Mouse (Mus musculus): ENCODE measurements around the gene Grb2.

Gene Grb2

DNA sequence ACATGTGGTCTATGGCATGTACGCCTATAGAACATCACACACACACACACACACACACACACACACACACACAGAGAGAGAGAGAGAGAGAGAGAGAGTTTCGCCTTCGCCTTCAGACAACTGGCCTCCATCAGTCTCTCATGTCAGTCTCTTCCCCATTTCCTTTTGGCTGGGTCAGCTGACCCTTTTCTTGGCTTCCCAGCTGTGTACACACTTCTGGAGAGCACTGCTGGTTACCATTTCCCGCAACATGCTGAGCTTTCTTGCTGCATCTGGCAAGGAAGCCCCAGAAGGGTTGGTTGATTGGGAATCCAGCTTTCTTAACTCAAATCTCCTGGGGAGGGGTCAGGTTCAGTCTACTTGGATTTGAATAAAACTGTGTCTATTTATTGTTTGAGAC lies 74.3 kb downstream of the Grb2 start:
- POLR2A ChIA-PET: interaction anchor here in 2 of 4 experiments (0.7 to 14.9 kb wide), 11 partner anchors 7 to 571 kb away, joined by 3 to 307 read pairs (median 5); partner anchors contain the start of genes Mif4gd (in 2 of the 2), Grb2 (in 1 of the 2) and Jpt1 (in 1 of the 2)
- CTCF ChIA-PET: interaction anchor here in 2 of 4 experiments (0.7 to 8.7 kb wide), 4 partner anchors 9 to 471 kb away, joined by 3 to 93 read pairs (median 5); partner anchors contain the start of genes Grb2 (in 1 of the 2) and Slc9a3r1 (in 1 of the 2)

DNA sequence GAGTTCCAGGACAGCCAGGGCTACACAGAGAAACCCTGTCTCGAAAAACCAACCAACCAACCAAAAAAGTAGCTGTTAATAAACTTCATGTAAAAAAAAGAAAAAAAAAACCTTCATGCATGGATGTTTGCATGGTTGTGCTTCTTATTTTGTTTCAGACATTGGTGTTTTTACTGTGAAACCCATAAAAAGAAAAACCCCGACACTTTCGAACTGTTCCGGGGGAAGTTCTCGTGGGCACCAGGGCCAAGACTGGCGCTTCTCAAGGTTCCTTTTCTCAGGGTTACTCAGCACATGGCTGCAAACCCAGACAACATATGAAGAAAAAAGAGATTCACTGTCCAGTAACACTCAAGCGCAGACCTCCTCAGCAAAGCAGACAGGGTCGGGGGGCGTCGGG lies 75.5 kb downstream of the Grb2 start:
- ChIA-PET CTCF (interaction anchor here (0.6 to 8.7 kb wide), 18 partner anchors 10 to 1696 kb away, joined by 3 to 93 read pairs (median 15); partner anchors contain the start of genes Mif4gd (in 2 of the 4), Caskin2 (in 1 of the 4), Grb2 (in 1 of the 4) and Tsen54 (in 1 of the 4)), POLR2A (interaction anchor here (0.6 to 14.9 kb wide), 21 partner anchors 9 to 470 kb away, joined by 3 to 307 read pairs (median 12); partner anchors contain the start of genes Grb2 (in 2 of the 4), Mif4gd (in 2 of the 4), Jpt1 (in 1 of the 4) and Slc9a3r1 (in 1 of the 4))

DNA sequence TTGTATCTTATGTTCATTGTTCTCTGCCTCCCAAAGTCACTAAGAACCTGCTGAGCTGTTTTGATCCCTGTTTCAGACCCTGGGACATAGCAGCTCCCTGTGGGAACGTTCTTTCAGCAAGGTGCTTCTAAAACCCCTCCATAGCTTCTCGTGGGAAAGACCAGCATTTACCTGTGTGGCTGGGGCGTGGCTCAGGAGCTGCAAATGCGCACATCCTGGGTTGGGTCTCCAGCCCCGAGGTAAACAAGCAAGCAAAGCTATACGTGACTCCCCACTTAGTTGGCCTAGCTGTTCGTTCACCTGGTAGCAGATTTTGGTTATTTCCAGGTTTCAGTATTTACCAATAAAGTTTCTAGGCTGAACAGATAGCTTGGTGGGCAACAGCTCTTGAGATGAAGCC lies 76.2 kb downstream of the Grb2 start:
- CTCF ChIA-PET: interaction anchor here (0.6 to 8.7 kb wide), 64 partner anchors 9 to 1697 kb away, joined by 3 to 93 read pairs (median 6); partner anchors contain the start of genes Caskin2 (in 3 of the 4), Grb2 (in 3 of the 4), Mif4gd (in 3 of the 4) and Tsen54 (in 2 of the 4)
- POLR2A ChIA-PET: interaction anchor here (0.5 to 14.9 kb wide), 53 partner anchors 9 to 1688 kb away, joined by 3 to 307 read pairs (median 5); partner anchors contain the start of genes Grb2 (in 4 of the 4), Mif4gd (in 3 of the 4), Jpt1 (in 2 of the 4) and Caskin2 (in 1 of the 4)

DNA sequence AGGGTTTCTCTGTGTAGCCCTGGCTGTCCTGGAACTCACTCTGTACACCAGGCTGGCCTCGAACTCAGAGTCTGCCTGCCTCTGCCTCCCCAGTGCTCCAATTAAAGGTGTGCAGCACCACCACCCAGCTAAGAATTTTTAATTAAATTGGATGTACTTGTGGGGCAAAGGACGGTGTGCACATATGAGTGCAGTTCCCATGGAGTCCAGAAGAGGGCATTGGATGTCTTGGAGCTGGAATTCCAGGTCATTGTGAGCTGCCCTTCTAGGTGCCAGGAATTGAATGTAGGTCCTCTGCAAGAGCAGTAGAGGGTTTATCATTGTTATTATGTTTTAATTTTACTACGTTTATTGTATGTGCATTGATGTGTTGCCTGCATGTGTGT lies 76.9 kb downstream of the Grb2 start:
- ChIA-PET POLR2A (interaction anchor here (0.5 to 14.9 kb wide), 68 partner anchors 10 to 1093 kb away, joined by 3 to 307 read pairs (median 4); partner anchors contain the start of genes Grb2 (in 3 of the 4), Mif4gd (in 3 of the 4), Jpt1 (in 2 of the 4) and Caskin2 (in 1 of the 4)), CTCF (interaction anchor here (0.6 to 8.7 kb wide), 90 partner anchors 8 to 1419 kb away, joined by 3 to 93 read pairs (median 5); partner anchors contain the start of genes Caskin2 (in 3 of the 4), Grb2 (in 3 of the 4), Mif4gd (in 3 of the 4) and Tsen54 (in 2 of the 4))

DNA sequence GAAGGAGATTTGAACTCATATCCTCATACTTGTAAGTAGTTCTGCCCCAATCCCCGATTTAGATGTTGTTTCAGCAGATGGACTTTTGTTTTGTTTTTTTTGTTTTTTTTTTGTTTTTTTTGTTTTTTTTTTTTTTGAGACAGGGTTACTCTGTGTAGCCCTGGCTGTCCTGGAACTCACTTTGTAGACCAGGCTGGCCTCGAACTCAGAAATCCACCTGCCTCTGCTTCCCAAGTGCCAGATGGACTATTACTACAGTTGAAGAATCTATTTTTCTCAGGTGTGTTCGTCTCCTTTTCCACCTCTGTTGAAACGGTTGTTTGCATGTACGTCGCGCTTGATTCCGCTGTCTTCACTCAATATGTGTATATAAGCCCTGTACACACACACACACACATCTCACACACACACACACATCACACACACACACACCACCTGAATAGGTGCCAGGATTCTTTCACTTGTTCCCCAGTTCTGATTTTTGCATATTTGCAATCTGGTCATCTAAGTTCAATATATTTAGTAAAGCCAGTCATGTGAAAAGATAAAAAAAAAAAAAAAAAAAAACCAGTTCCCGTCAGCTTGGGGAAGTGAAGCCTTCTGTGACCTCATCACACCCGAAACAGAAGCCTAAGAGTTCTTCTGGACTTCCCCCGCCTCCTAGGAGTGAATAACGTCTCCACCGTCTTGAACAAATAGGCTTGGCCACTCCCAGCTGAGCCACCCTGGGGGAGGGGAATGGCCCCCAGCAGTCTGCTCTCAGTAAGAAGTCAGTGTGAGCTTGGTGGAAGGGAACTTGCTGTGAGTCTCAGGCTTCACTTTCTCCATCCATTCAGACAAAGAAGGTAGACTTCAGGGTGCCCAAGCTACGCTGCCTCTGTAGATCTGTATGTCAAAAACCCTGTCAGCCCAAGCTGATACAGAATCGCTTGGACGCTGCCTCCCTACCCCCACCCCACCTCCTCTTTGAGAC lies 77.6 kb downstream of the Grb2 start:
- ChIA-PET CTCF (interaction anchor here (0.5 to 8.7 kb wide), 85 partner anchors 8 to 1420 kb away, joined by 3 to 93 read pairs (median 5); partner anchors contain the start of genes Caskin2 (in 3 of the 4), Grb2 (in 3 of the 4), Mif4gd (in 3 of the 4) and Tsen54 (in 2 of the 4)), POLR2A (interaction anchor here (0.6 to 14.9 kb wide), 65 partner anchors 8 to 1093 kb away, joined by 3 to 307 read pairs (median 5); partner anchors contain the start of genes Grb2 (in 3 of the 4), Mif4gd (in 3 of the 4), Jpt1 (in 2 of the 4) and Caskin2 (in 1 of the 4))

DNA sequence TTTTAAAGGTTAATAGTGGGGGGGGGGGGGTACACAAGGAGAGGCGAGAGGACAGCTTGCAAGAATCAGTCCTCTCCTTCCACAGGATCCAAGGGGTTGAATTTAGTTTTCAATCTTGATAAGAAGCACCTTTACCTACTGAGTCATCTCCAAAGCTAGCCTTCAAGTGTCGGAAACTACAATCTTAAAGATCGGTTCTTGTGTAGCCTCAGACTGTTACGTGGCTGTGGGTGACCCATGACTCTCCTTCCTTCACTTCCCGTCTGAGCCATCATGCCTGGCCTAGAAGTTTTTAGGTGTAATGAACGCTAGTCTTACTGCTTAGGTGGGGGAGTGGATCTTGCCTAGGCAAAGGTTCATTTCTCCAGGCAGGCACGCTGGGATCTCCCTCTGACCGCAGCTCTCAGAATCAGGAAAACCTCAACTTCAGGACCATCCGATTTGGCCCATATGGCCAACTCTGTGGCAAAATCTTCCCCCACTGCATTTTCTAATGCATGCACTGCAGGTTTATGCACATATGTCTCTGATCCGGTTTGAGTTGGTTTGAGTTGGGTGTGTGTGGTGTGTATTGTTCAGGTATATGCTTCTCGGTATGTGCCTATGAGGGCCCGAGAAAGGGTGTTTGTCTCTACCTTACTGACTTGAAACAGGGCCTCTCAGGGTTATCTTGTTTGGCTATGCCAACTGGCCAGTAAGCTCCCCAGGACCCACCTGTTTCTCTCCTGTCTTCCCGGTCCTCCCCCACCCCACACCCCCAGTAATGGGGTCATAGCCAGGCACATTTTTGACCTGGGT lies 78.5 kb downstream of the Grb2 start:
- POLR2A ChIA-PET: interaction anchor here (0.6 to 14.9 kb wide), 18 partner anchors 9 to 395 kb away, joined by 3 to 307 read pairs (median 4); partner anchors contain the start of gene Mif4gd (in 3 of the 4)
- CTCF ChIA-PET: interaction anchor here in 3 of 4 experiments (0.5 to 8.7 kb wide), 13 partner anchors 10 to 513 kb away, joined by 3 to 93 read pairs (median 6); partner anchors contain the start of genes Grb2 (in 1 of the 3) and Mif4gd (in 1 of the 3)

DNA sequence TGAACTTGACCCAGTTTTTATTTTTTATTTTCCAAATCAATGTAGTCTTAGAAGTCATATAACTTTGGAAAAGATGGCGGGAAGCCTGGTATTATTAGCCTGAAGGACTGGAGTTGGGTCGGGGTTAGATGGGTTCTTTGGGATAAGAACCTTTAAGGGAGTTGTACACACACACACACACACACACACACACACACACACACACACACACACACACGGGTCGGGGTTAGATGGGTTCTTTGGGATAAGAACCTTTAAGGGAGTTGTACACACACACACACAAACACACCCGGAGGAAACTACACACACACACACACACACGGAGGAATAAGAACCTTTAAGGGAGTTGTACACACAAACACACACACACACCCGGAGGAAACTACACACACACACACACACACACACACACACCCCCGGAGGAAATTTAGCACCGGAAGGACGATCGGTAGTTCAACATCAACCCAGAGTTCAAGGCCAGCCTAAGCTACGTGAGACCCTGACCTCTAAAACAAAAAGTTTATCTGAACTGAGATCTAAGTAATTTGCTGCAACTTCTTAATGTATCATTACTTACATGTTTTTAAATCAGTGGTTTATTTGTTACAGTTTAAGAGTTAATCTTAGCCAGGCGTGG lies 79.8 kb downstream of the Grb2 start:
- POLR2A ChIA-PET: interaction anchor here (0.5 to 14.9 kb wide), 62 partner anchors 8 to 760 kb away, joined by 3 to 307 read pairs (median 4); partner anchors contain the start of genes Jpt1 (in 3 of the 4), Mif4gd (in 3 of the 4), Grb2 (in 2 of the 4) and Sumo2 (in 2 of the 4)
- CTCF ChIA-PET: interaction anchor here (0.5 to 8.7 kb wide), 23 partner anchors 9 to 396 kb away, joined by 3 to 93 read pairs (median 4); partner anchors contain the start of genes Mif4gd (in 3 of the 4), Caskin2 (in 1 of the 4), Gga3 (in 1 of the 4) and Grb2 (in 1 of the 4)

DNA sequence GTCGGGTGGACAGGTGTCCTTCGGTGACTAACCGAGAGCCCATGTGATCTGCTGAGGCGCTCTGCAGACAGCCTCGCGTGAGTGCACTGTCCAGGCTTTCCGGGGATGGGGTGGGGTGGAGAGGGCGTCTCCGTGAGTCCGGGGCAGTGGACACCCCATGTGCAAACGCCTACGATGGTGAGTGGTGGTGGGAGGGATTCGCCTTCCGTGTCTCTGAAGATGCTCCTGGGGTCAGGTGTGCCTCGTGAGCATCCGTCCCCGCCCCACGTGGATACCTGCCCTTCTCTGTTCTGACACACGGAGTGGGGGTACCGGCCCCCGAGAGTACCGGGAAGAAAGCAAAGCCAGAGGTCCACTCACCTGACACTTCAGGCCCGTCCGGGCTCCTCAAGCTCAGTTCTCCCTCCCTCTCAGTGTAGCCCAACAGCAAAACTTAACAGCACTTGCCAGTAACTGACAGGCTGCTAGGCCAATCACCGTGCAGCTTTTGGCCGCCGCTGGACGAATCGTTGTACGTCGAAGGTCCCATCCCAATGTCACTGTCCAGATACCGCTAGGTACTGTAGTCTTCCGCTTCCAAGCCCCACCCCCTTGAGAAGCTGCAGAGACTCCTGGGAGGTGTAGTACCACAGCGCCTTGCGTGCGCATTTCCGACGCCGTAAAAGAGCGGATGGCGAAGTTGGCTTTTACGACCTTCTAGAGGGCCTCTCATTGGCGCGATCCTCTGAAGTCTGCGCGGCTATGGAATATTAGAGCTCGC lies 80.5 kb downstream of the Grb2 start, which contains the start of gene Slc25a19:
Gene Slc25a19 (minus strand): TSS at position 591 of the 760 bp plus-strand sequence.
- ChIA-PET CTCF (interaction anchor here (0.5 to 8.7 kb wide), 24 partner anchors 9 to 724 kb away, joined by 3 to 93 read pairs (median 4); partner anchors contain the start of genes Mif4gd (in 3 of the 4), Caskin2 (in 1 of the 4), Gga3 (in 1 of the 4) and Grb2 (in 1 of the 4)), POLR2A (interaction anchor here (0.5 to 14.9 kb wide), 62 partner anchors 7 to 397 kb away, joined by 3 to 307 read pairs (median 4); partner anchors contain the start of genes Jpt1 (in 3 of the 4), Mif4gd (in 3 of the 4), Caskin2 (in 2 of the 4) and Grb2 (in 2 of the 4))

DNA sequence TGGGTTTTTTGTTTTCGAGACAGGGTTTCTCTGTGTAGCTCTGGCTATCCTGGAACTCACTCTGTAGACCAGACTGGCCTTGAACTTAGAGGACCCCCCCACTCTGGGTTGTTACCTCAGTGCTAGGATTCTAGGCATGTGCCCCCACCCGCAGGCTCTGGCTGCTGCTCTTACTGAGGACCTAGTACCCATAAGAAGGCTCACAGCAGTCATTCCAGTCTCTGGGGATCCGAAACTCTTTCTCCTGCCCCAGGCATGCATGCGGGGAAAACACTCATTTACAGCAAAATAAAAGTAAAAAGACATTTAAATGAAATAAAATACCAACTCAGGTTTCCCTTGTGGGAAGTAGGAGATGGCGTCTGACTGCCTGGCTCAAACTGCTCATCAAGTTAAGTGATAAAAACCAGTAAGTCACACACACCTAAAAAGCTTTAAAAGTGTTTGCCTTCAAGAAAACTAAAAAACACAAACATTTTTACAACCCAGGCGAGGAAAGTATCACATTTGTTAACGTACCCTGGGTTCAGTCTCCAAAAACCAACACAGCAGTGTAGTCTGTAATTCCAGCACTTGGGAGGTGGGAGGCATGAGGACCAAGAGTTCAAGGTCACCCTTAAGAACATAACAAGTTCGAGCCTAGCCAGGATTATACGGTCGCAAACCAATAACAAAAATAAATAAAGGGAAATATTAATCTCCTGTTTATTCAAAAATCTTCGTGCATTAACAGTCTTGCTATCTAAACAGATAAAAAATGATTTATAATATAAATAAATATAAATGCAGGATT lies 81.4 kb downstream of the Grb2 start:
- POLR2A ChIA-PET: interaction anchor here in 3 of 4 experiments (0.6 to 14.9 kb wide), 27 partner anchors 8 to 398 kb away, joined by 3 to 307 read pairs (median 5); partner anchors contain the start of genes Jpt1 (in 2 of the 3), Mif4gd (in 2 of the 3), Sumo2 (in 2 of the 3) and Caskin2 (in 1 of the 3)
- CTCF ChIA-PET: interaction anchor here in 3 of 4 experiments (0.6 to 8.7 kb wide), 7 partner anchors 13 to 363 kb away, joined by 4 to 93 read pairs (median 5); partner anchors contain the start of gene Mif4gd (in 3 of the 3)

DNA sequence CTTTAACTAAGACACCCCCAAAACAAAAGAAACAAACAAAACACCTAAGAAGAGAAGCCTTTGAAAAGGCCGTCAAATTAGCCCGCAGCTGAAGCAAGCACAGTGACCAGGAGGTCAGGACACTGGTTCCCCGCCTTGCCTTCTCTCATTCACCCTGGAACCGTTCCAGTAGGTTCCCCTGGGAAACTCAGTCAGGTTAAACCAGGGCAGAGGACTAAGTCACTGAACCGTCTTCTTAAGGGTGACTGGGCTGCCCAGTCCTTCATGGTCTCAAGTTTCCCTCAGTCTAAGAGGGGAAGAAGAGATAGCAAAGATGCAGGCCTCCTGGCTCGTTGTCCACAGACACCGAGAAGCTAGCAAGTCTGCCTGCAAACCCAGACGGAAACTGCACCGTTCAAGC lies 82.5 kb downstream of the Grb2 start:
- ChIA-PET POLR2A (interaction anchor here in 3 of 4 experiments (0.6 to 14.9 kb wide), 3 partner anchors 12 to 18 kb away, joined by 3 to 307 read pairs (median 108); partner anchors contain the start of gene Mif4gd (in 2 of the 3)), CTCF (interaction anchor here in 1 of 4 experiments (0.8 kb wide), 1 partner anchor 13 kb away, joined by 4 read pairs; the partner anchor contains the start of gene Mif4gd)

DNA sequence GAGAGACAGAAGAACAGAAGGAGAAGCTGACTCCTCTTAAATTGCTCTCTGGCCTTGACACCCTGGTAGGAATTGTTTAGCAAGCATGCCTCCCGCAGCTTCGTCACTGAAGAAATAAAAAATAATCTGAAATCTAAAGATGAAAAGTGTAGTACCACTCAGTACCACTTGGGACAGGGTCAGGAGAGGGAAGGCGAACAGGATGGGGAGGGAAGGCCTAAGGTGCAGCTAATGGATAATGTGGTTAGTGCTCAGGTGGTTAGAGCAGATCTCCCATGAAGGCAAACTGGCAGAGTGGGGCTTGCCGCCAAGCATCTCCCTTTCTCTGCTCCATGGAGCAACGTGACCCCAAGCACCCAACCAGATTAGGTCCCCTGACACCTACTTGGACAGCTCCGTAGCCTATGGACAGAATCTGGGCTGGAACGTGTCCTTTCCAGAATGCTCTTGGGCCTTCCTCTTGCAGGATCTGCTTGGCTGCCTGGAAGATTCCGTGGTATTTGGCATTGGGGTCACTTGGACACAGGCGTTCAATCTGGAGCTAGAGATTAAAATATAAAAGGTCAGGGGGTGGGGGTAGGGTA lies 84.8 kb downstream of the Grb2 start:
- ChIA-PET POLR2A (interaction anchor here in 2 of 4 experiments (1.0 to 14.9 kb wide), 7 partner anchors 10 to 87 kb away, joined by 3 to 307 read pairs (median 3); partner anchors contain the start of genes Mif4gd (in 2 of the 2), Nup85 (in 1 of the 2) and Sumo2 (in 1 of the 2)), CTCF (interaction anchor here (0.5 to 2.5 kb wide), 18 partner anchors 8 to 270 kb away, joined by 3 to 16 read pairs (median 3); partner anchors contain the start of genes Mif4gd (in 3 of the 4) and Grb2 (in 1 of the 4))

DNA sequence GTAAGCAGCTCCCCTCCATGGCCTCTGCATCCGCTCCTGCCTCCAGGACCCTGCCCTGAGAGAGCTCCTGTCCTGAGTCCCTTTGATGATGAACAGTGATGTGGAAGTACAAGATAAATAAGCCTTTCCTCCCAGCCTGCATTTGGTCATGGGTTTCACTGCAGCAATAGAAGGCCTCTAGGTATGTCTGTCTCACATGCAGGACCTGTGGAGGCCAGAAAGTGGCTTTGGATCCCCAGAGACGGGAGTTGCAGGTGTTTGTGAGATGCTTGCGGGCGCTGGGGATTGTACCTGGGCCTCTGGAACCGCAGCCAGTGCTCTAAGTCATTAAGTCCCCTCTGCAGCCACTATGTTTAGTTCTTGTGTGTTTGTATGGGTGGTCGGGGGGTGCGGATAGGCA lies 88.4 kb downstream of the Grb2 start:
- POLR2A ChIA-PET: interaction anchor here in 3 of 4 experiments (0.5 to 17.9 kb wide), 12 partner anchors 8 to 224 kb away, joined by 3 to 335 read pairs (median 5); partner anchors contain the start of genes Grb2 (in 1 of the 3), Mif4gd (in 1 of the 3) and Slc25a19 (in 1 of the 3)
- CTCF ChIA-PET: interaction anchor here in 3 of 4 experiments (0.5 to 1.9 kb wide), 4 partner anchors 7 to 16 kb away, joined by 5 to 9 read pairs (median 6); partner anchors contain the start of gene Mif4gd (in 1 of the 3)
